Mouse (Mus musculus): ENCODE measurements at regions not wholly inside any gene's neighbourhood (a gene's known extent, or its start where the extent isn't known, plus 50 kb on each side); places are given as distances from the start of the nearest gene placed in this dataset.
"Not testable (repeated sequence)": the region's sequence is repeated elsewhere in the genome, so short reads cannot be mapped to it uniquely, and the experiment has no call there.

- DNase-seq: no peak
Measured at GRCm38 (mm10) chr10:46108810-46109209, 531.2 kb downstream of the Hace1 start.

- DNase-seq: no peak
Measured at GRCm38 (mm10) chr10:46114631-46115130, 537.1 kb downstream of the Hace1 start.

GRCm38 (mm10) chr10:46122409-46122808 is 544.8 kb downstream of the Hace1 start:
- not testable (repeated sequence) for DNase-seq

- DNase-seq: no peak
Measured at GRCm38 (mm10) chr10:46123795-46124194, 546.2 kb downstream of the Hace1 start.

- DNase-seq: peak; percentile 25
Measured at GRCm38 (mm10) chr10:46135120-46135748, 557.6 kb downstream of the Hace1 start.

- peak; percentile 47 for DNase-seq
Measured at GRCm38 (mm10) chr10:46174035-46174434, 596.4 kb downstream of the Hace1 start.

GRCm38 (mm10) chr10:46185763-46186458 is 608.3 kb downstream of the Hace1 start:
- DNase-seq: no peak

GRCm38 (mm10) chr10:46194143-46194542 is 616.5 kb downstream of the Hace1 start:
- DNase-seq: no peak

- no peak for DNase-seq
Measured at GRCm38 (mm10) chr10:46226837-46227402, 649.3 kb downstream of the Hace1 start.

GRCm38 (mm10) chr10:46229608-46230007 is 652.0 kb downstream of the Hace1 start:
- DNase-seq: no peak

- no peak for DNase-seq
Measured at GRCm38 (mm10) chr10:46235581-46235980, 658.0 kb downstream of the Hace1 start.

- no peak for DNase-seq
Measured at GRCm38 (mm10) chr10:46255575-46255974, 677.9 kb downstream of the Hace1 start.

GRCm38 (mm10) chr10:46269710-46270109 is 692.1 kb downstream of the Hace1 start:
- no peak for DNase-seq

- no peak for DNase-seq
Measured at GRCm38 (mm10) chr10:46273846-46274245, 696.2 kb downstream of the Hace1 start.

- no peak for DNase-seq
Measured at GRCm38 (mm10) chr10:46294290-46294689, 716.7 kb downstream of the Hace1 start.

GRCm38 (mm10) chr10:46298352-46298751 is 720.7 kb downstream of the Hace1 start:
- DNase-seq: no peak

- no peak for DNase-seq
Measured at GRCm38 (mm10) chr10:46299521-46299920, 721.9 kb downstream of the Hace1 start.

- DNase-seq: no peak
Measured at GRCm38 (mm10) chr10:46320328-46321038, 742.9 kb downstream of the Hace1 start.

GRCm38 (mm10) chr10:46321040-46321439 is 743.4 kb downstream of the Hace1 start:
- no peak for DNase-seq

GRCm38 (mm10) chr10:46329052-46329451 is 751.4 kb downstream of the Hace1 start:
- peak; percentile 63 for DNase-seq

- peak; percentile 59 for DNase-seq
Measured at GRCm38 (mm10) chr10:46331599-46332283, 754.1 kb downstream of the Hace1 start.

- no peak for DNase-seq
Measured at GRCm38 (mm10) chr10:46333231-46333630, 755.6 kb downstream of the Hace1 start.

GRCm38 (mm10) chr10:46345315-46345714 is 767.7 kb downstream of the Hace1 start:
- peak; percentile 30 for DNase-seq

Data from cerebellum, adult 9-11 months (tissue).